Mouse (Mus musculus): ENCODE measurements at regions not wholly inside any gene's neighbourhood (a gene's known extent, or its start where the extent isn't known, plus 50 kb on each side); places are given as distances from the start of the nearest gene placed in this dataset.

DNA sequence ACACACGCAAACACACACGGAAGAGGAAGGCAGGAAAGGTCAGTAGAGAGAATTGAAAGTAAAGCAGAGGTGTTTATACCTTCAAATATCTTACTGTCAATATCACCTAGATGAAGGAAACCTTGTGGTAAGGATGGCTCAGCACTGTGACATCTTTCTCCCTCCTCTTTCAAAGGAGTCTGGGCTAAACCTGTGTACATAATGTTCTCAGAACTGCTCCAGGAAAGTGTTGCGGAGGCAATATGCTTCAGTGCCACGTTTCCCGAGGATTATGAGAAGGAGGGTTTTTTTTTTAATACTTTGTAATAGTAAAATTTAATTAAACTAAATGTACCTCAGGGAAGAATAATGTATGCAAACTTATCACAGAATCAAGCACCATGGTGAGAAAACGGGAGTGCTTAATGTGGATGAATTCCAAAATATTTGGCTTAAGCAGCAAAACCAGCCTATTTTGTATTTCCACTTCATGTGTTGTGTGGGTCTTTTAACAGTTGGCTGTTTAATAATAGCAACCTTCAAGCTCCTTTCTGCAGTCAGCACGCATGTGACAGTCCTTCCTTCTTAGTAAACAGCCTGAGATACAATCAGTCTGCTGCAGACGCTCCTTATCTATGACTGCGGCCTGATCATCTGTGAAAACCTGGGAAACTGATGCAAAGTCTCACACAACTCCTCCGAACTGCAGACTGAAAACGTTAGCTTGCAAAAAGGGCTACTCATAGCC lies 138.5 kb downstream of the Serpinb8 start:
- TF ChIP-seq CTCF (IDR thresholded peaks at IDR 0.05; ENCODE audit: low read depth) (no peak), EP300 (IDR thresholded peaks at IDR 0.05; ENCODE audit: low read depth) (no peak)
